Mouse (Mus musculus): Measurements from ENCODE around the gene Sirpa.

The Sirpa gene

DNA sequence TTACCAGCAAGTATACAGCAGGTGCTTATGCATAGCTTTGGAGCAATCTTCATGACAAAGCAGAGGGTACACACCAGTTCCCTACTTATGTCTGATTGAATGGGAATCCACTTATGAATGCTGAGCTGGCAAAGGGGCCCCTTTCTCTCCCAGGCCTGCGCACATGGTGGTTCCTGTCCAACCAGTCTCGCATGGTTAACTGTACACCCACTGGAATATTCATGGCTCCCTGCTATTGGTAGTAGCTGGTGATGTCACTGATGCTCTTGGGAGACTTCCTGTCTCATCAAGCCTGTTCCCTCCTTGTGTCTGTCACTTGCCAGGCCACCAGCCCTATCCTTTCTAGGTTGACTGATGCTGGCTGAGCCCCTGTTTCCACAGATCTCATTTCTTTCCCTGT lies 14.3 kb downstream of the Sirpa start:
- no peak for DNase-seq (ENCODE audit: low spot score)

DNA sequence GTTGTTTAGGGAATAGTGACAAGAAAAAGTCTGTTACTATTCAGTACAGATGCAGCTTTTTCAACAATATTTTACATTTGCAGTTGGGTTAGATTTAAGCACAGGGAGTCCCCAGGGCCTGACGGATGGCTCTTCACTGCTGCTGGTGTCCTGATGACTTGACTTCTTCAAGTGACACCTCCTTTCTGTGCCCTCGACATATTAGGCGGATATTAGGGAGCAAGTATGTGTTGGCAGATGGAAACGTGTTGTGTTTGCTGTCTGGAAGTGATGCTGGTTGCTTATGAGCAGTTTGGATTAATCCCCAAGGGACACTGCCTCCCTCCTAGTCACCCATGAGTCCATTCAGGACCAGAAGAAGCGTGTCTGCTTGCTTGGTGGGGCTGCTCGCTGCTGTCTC lies 21.3 kb downstream of the Sirpa start:
- no peak for DNase-seq (ENCODE audit: low spot score)

DNA sequence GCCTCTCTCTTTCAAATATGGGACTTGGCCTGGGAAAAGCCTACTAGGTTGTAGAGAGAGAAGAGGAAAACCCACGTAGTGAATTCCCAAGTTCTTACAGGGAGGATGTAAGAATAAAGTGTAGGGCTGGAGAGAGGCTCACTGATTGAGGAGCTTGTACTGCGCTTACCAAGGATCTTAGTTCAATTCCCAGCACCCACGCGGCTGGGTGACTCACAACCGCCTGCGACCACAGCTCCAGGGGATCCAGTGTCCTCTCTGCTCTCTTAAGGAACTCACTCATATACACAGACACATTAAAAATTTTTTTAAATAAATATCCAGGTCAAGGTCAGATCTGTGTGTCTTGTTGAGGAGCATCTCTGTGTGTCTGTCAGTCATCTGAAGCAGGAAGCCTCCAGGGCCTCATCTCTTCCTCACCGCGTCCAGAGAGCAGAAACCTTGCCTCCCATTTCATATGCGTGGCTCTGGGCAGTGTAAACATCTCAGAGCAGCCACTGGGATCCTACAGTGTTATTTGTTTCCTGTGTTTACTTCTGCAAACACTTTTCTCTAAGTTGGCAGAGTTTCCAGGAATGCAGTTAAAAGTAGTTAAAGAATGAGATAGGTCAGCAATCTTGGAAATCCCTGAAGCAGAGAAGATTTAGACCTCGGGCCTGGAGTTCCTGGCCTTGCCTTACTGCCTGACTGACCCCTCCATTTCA lies 22.0 kb downstream of the Sirpa start:
- DNase-seq (ENCODE audit: low spot score) = no peak

DNA sequence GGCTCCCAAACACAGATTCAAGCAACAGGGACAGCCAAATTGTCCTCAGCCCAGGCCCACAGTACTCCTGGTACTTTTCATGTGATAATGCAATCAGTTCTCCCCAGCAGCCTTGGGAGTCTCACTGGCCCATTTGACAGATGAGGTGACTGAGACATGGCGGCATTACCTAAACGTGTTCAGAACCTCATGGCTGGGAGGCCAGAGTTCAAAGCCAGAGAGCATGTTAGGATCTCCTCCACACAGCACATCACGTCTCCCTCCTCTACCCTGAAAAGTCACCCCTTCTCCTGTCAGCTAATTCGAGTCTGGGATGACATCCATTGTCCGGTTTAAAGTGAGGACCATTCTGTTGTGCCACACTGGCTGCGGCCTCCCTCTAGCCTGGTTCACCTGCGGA lies 27.5 kb downstream of the Sirpa start:
- DNase-seq (ENCODE audit: low spot score) = no peak

DNA sequence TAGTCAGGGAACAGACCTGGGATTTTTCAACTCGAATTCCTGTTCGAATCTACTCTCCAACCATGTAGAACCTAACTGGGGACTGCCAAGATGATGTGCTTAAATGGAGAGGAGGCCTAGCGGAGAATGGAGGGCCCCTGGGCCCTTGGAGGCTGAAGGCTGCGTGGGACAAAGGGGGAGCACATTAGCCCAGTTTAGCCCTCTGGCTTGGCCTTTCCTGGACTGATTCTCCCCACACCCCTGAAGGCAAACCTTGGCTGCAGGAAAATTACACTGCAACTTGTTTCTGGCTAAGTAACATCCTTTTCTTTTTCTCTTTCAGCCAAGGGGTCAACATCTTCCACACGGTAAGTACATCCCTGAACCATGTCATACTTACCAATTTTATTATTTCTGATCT lies 28.2 kb downstream of the Sirpa start:
- no peak for DNase-seq (ENCODE audit: low spot score)

DNA sequence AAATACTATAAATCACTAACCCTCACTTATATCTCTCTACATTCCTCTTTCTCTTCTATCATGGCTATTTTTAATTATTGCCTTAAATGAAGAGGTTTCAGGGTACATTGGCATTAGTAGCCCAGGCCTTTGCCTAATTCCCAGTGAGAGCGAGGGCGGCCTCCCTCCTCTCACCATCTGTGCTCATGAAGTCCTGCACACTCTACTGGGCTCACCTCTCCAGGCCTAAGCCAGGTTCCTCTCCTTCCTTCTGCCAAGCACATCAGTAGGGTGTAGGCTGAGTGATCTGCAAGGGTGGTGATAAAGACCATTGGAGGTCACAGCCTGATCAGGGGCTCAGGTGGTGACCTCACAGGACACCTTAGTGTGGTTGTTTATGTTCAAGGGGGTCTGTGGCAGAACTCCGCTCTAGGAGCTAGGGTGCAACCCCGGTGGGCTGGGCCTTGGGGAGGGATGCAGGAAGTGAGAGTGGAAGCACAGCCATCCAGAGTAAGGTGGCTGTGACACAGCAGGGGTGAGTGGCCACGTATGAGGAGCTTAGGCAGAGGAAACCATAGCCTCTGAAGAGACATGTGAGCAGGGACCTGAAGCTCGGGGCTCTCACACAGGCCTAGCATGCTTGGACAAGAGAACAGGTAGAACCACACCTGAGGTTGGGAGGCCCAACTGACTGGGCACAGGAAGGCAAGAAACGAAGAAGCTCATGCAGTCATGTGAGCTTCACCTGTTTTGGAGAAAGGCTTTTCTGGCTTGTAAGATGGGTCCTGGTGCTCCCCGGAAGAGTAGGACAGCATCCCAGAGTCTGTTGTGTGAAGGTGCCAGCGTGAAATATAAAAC lies 29.2 kb downstream of the Sirpa start:
- DNase-seq (ENCODE audit: low spot score) = no peak

DNA sequence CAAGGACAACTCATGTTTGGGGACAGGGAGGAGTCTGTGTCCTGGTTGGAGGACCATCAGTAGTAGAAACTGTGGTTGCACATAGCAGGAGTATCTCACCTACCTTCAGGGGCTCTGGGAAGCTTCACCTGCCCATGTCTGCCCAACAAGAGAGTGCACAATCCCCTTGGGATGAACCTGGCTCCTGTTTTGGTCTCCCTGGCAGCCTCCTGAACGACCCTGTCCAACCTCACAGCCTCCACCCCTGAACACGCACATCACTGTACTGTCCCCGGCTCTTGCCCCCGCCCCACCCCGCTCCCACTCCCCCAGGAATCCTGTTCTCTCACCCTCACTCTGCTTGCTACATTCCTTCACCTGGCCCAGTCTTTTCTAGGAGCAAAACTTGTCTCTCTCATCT lies 30.3 kb downstream of the Sirpa start:
- no peak for DNase-seq (ENCODE audit: low spot score)

DNA sequence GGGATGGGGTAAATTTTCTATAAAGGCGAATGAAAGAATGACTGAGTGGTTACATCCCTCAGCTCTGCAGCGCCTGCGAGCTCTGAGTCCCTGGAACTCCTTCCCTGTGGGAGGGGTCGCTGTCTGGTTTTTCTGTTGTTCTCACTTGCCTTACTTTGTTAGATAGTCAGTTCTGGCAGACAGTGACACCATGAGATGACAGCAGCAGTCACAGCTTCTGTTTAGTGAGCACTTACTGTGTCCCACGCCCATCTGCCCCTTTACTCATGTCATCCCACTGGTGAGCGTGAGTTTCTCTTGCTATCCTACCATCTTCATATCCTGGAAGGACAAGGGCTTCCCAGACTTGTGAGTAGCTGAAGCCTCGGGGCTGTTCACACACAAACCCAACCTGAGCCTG lies 31.1 kb downstream of the Sirpa start:
- no peak for DNase-seq (ENCODE audit: low spot score)

DNA sequence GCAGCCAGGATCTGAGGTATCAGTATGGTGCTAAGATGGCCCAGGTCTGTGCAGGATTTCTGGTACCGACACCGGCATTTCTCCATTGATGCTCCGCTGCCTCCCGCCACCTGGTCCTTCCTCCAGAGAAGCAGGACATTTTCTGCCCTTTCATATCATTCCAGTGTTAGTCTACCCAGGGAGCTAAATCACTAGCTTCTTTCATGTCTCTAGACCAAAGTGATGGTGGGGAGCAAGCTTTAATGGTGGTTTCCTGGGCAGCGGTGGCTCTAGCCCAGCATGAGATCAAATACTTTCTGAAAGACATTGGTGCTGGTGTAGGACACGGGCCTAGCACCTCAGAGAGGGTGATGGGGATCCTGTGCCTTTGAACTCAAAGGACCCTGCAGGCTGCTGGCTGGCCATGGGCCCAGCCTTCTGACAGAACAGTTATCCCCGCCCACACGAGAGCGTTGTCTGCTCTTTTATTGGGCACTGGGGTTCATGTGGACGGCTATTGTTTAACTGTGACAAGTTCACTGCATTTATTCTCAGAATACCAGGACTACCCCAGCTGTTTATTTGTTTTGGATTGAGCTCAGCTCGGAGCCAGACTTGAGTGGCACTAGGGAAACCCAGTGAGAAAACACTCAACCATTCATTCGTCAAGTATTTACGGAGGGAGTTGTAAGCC lies 31.7 kb downstream of the Sirpa start:
- DNase-seq (ENCODE audit: low spot score) = no peak

DNA sequence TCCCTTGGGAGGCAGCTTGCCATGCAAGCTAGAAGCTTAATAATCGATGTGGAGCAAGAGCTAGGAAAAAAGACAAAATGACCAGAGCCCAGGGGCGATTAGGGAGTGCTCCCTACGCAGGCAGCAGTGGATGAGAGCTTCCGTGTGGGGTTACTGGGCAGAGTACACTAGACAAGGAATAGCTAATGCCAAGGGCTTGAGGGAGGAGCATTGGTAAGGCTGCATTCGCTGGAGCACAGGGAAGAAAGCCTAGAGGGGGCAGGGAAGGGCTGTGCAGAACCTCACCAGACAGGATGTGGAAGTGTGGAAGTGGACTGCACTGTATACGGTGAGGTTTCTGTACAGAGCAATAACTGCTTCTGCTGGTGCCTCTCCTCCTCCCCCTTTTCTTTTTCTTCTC lies 32.3 kb downstream of the Sirpa start:
- DNase-seq (ENCODE audit: low spot score) = no peak

DNA sequence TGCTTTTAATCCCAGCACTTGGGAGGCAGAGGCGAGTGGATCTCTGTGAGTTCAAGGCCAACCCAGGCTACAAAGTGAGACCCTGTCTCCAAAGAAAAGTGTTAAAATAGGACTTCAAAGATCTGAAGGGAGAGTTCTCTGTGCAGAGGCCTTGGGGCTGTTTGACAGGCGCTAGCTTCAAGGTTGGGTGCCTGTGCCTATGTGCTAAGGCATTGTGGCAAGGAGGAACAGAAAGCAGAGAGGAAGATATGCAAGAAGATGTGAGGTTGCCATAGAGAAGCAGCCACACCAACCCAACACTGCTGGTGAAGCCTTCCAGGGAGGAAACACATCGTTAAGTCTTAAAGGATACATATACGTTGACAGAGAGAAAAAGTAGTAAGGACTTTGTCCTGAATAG lies 33.2 kb downstream of the Sirpa start:
- no peak for DNase-seq (ENCODE audit: low spot score)

DNA sequence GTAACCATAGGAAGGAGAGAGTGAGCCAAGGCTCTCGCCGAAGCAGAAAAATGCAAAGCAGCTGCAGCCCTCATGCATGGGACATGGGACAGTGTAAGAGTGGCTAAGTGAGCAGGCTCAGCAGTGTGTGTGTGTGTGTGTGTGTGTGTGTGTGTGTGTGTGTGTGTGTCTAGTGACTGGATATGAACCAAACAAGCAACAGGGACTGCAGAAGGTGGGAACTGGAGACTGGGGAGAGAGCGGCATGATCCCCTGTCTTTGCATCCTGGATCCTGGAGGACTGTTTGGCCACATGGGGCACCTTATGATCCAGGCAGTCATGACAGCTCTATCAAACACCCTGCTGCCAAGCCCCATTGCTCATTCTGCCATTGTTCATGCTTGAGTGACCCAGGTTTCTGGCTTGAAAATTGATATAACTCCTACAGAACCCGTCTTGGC lies 34.0 kb downstream of the Sirpa start:
- DNase-seq (ENCODE audit: low spot score) = no peak

DNA sequence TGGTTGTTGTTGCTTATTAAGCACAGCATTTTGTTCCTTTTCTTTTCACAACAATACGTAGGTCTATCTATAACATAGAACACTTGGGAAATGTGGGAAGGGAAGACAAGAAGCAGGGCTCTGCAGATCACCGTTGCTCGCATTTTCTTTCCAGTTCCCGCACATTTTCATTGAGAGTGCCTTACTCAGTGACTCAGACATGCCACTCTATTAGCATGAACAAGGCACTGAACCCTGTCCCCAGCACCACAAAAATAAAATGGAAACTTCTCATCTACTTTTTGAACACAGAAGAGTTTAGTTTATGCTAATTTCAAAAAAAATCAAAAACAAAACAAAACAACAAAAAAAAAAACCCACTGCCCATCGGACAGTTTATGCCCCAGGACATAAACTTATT lies 34.5 kb downstream of the Sirpa start:
- DNase-seq (ENCODE audit: low spot score) = no peak

DNA sequence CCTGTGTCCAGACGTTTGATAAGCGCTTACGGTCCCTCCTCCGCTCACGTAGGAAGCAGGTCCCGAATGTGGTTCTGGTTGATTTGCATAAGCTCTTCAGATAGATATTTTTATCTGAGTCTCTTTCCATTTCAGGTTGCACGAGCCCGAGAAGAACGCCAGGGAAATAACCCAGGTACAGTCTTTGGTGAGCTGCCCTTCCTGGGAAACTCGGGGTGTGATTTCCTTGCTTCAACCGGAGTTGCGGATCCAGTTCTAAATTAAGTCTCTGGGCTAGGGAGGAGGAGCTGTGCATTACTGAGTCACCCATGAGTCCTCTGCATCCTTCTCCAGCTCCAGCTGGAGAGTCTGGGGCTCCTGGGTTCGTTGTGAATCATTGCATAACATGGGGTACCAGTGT lies 35.2 kb downstream of the Sirpa start:
- DNase-seq (ENCODE audit: low spot score) = no peak

DNA sequence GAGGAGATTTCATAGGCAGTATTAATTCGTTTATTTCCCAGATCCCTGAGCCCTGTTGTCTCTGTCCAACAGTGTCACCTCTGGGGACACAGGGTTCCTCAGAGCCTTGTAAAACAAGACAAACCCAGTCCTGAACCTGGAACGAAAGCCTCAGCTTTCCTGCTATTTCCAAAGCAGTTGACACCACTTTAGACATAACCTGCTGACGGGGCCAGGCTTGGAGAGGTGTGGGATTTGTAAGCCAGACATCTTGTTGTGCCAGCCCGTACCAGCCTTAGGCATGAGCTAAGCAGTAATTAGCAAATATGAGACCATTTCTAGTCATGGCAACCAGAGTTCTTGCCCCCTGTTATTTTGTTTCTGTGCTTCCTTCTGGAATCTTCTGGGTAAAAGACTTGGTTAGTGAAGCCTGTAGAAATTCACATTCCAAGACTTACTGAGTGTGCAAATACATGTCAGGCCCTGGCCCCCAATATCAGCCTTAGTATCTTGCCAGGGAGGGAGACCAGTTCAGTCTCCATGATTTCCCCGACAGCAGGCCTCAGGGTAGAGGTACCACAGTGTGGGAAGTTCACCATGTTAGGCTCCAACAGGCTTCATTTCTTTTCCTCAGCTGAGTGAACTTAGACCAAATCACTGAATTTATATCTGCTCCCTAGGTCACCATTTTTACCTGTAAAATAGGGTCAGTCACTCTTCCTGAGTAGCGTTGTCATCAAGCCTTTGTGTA lies 36.0 kb downstream of the Sirpa start:
- no peak for DNase-seq (ENCODE audit: low spot score)

DNA sequence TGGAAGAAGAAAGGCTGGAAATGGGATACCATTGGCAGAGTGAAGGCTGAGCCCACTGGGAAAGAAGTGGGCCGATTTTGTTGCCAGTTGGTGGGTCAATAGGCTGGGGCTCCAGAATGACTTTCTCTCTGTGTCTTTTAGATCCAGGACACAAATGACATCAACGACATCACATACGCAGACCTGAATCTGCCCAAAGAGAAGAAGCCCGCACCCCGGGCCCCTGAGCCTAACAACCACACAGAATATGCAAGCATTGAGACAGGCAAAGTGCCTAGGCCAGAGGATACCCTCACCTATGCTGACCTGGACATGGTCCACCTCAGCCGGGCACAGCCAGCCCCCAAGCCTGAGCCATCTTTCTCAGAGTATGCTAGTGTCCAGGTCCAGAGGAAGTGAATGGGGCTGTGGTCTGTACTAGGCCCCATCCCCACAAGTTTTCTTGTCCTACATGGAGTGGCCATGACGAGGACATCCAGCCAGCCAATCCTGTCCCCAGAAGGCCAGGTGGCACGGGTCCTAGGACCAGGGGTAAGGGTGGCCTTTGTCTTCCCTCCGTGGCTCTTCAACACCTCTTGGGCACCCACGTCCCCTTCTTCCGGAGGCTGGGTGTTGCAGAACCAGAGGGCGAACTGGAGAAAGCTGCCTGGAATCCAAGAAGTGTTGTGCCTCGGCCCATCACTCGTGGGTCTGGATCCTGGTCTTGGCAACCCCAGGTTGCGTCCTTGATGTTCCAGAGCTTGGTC lies 37.3 kb downstream of the Sirpa start:
- DNase-seq (ENCODE audit: low spot score) = no peak

DNA sequence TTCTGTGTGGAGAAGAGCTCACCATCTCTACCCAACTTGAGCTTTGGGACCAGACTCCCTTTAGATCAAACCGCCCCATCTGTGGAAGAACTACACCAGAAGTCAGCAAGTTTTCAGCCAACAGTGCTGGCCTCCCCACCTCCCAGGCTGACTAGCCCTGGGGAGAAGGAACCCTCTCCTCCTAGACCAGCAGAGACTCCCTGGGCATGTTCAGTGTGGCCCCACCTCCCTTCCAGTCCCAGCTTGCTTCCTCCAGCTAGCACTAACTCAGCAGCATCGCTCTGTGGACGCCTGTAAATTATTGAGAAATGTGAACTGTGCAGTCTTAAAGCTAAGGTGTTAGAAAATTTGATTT lies 37.9 kb downstream of the Sirpa start:
- DNase-seq (ENCODE audit: low spot score) = no peak

DNA sequence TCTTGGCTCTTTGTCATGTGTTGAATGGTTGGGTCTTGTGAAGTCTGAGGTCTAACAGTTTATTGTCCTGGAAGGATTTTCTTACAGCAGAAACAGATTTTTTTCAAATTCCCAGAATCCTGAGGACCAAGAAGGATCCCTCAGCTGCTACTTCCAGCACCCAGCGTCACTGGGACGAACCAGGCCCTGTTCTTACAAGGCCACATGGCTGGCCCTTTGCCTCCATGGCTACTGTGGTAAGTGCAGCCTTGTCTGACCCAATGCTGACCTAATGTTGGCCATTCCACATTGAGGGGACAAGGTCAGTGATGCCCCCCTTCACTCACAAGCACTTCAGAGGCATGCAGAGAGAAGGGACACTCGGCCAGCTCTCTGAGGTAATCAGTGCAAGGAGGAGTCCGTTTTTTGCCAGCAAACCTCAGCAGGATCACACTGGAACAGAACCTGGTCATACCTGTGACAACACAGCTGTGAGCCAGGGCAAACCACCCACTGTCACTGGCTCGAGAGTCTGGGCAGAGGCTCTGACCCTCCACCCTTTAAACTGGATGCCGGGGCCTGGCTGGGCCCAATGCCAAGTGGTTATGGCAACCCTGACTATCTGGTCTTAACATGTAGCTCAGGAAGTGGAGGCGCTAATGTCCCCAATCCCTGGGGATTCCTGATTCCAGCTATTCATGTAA lies 38.5 kb downstream of the Sirpa start:
- no peak for DNase-seq (ENCODE audit: low spot score)

DNA sequence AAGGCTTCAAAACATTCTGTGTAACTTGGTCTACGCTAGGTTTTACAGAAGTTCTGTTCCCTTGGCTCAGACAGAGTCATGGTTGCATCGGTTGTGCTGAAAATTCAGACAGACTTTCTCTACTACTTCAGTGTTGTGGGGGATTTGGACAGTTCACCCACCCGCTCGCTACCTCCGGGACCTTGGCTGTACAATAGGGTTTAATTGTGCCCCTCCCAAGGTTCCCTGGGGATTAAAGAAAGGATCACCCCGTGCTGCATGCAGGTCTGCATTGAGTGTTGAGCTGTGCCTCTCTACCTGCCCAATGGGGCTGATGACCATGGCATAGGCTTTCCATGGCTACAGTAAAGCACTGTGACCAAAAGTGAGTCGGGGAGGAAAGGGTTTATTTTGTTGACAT lies 39.7 kb downstream of the Sirpa start:
- DNase-seq (ENCODE audit: low spot score) = no peak

DNA sequence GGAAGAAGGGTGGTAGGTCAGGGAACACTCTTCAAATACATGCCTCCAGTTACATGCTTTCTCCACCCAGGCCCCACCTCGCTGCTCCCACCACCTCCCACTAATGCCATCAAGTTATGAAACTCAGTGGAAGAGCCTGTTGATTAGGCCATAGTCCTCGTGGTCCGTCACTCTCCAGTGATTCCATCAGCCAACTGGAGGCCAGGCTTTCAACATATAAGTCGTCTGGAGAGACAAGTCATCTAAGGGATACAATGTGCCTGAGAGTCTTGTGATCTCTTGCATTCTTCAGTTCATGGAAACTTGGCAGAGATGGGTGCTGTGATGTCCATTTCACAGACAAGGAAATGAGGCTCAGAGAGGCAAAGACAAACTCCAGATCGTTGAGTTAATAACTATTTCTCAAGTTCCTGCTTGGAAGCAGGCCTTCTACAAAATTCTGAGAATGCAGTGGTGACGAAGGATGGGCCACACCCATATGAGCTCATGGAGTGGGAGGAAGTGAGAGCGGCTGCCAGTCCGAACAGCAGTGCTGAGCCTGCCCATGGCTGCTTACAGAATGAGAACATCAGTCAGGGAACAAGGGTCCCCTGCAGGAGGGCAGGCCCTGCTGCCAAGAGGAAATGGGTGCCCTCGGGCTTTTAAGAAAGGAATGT lies 40.6 kb downstream of the Sirpa start:
- DNase-seq (ENCODE audit: low spot score) = peak; percentile 42

DNA sequence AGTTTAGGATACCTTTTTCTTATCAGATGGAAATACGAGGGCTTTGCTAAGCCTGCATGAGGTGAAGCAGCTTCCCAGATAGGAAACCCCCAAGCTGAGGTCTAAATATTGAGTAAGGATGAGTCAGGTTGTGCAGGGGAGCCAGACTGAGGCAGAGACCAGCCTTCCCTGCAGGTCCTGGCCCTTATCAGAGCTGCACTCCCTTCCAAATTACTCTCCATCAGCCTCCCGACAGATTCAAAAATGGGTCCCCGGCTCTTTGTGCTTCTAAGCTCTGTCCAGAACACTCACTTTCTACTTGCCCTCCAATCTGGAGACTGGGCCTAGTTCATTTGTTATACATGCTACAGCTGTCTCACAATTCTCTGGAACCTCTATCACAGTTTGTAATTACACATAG lies 41.3 kb downstream of the Sirpa start:
- no peak for DNase-seq (ENCODE audit: low spot score)
